ENCODE assay signal across 8 mouse cellular contexts in genomic region chr2:32536634-32537359, GRCm38 (mm10). TPM values are rescaled to one million over a fixed set of nuclear protein-coding genes. Genes with fewer than 3 reads are reported as not detected.
A peak's percentile ranks its signal among the peaks of the same experiment; 100 is the strongest.
DNase-seq lines count a peak whose midpoint lies in the region; ATAC-seq and TF ChIP-seq lines count a peak whose summit lies in the region.

No protein-coding gene starts in this region.

- TF ChIP-seq CTCF in intestine, postnatal 0 days (IDR thresholded peaks at IDR 0.05; ENCODE audit: low read depth): peak; percentile 55

- H3K9me3 ChIP-seq in intestine, postnatal 0 days (ENCODE audit: control insufficient read depth): no peaks in the 10 kb centered on the region
- no peaks in the 10 kb centered on the region for H3K9me3 ChIP-seq in limb, embryonic 10.5 days (replicated peaks)
- no peaks in the 10 kb centered on the region for H3K9me3 ChIP-seq in midbrain, embryonic 13.5 days

- H3K36me3 ChIP-seq in intestine, postnatal 0 days (ENCODE audit: control insufficient read depth, insufficient read depth): no peaks in the 10 kb centered on the region
- no peaks in the 10 kb centered on the region for H3K36me3 ChIP-seq in limb, embryonic 10.5 days
- no peaks in the 10 kb centered on the region for H3K36me3 ChIP-seq in midbrain, embryonic 13.5 days

- WGBS in intestine, postnatal 0 days: 7% methylated on average over 11 of the region's 11 CpGs
- under 1% methylated on average over 11 of the region's 11 CpGs for WGBS in limb, embryonic 10.5 days
- 2% methylated on average over 11 of the region's 11 CpGs for WGBS in midbrain, embryonic 13.5 days

- peak overlapping the region; percentile 91 for H3K4me3 ChIP-seq in intestine, postnatal 0 days (ENCODE audit: low read depth, low read length)
- peak overlapping the region; percentile 92 for H3K4me3 ChIP-seq in limb, embryonic 10.5 days
- H3K4me3 ChIP-seq in midbrain, embryonic 13.5 days (replicated peaks): peak overlapping the region; percentile 94

- no peak for ATAC-seq in intestine, postnatal 0 days
- no peak for ATAC-seq in midbrain, embryonic 13.5 days

- H3K4me1 ChIP-seq in intestine, postnatal 0 days (replicated peaks; ENCODE audit: control insufficient read depth, insufficient read depth, low read length): peaks cover 15% of the 10 kb centered on the region; the same call in 1 of the 2 replicates
- peaks cover 69% of the 10 kb centered on the region for H3K4me1 ChIP-seq in limb, embryonic 10.5 days
- peaks cover 63% of the 10 kb centered on the region for H3K4me1 ChIP-seq in midbrain, embryonic 13.5 days (replicated peaks)

- peak overlapping the region; percentile 100 for H3K27ac ChIP-seq in intestine, postnatal 0 days (ENCODE audit: low read depth, low read length)
- peak overlapping the region; percentile 95 for H3K27ac ChIP-seq in limb, embryonic 10.5 days
- H3K27ac ChIP-seq in midbrain, embryonic 13.5 days: peak overlapping the region; percentile 93

- H3K4me2 ChIP-seq in intestine, postnatal 0 days (replicated peaks; ENCODE audit: low read depth): peak overlapping the region; percentile 88
- H3K4me2 ChIP-seq in midbrain, embryonic 13.5 days (replicated peaks): peak overlapping the region; percentile 71

- no peaks in the 10 kb centered on the region for H3K27me3 ChIP-seq in intestine, postnatal 0 days (replicated peaks; ENCODE audit: control insufficient read depth, insufficient read depth, low read length)
- no peaks in the 10 kb centered on the region for H3K27me3 ChIP-seq in limb, embryonic 10.5 days (ENCODE audit: low read depth, poor library complexity, severe bottlenecking)
- no peaks in the 10 kb centered on the region for H3K27me3 ChIP-seq in midbrain, embryonic 13.5 days

- H3K9ac ChIP-seq in intestine, postnatal 0 days (ENCODE audit: low read depth, low read length): peak overlapping the region; percentile 91
- peak overlapping the region; percentile 98 for H3K9ac ChIP-seq in midbrain, embryonic 13.5 days (replicated peaks)

- peak; percentile 51 for DNase-seq in cerebellum, adult 11 months
- no peak for DNase-seq in cerebellum, adult 8-10 months
- peak; percentile 54 for DNase-seq in embryo, embryonic 10 days (ENCODE audit: low spot score)
- DNase-seq in heart, adult 11 months: peak; percentile 97
- peak; percentile 58 for DNase-seq in limb, embryonic 10.5 days (ENCODE audit: low spot score)
- peak; percentile 36 to 39 for DNase-seq in spleen, postnatal 10 days (ENCODE audit: low spot score in 2 of 2)

RNA-seq across cellular contexts. Expression of gene Fam102a, which starts 1.7 kb away (rescaled TPM):
- polyA plus RNA-seq in intestine, postnatal 0 days (2015; fragmentation: Nextera tagmentation; extraction: Ambion mirVana): 18.0 and 18.4 TPM in 2 replicates
- 12.0 and 14.0 TPM in 2 replicates for polyA plus RNA-seq in limb, embryonic 10.5 days (2016; fragmentation: Nextera tagmentation; extraction: Ambion mirVana)
- polyA plus RNA-seq in midbrain, embryonic 13.5 days (2015; fragmentation: Nextera tagmentation; extraction: Ambion mirVana): 5.6 and 7.3 TPM in 2 replicates

RNA-seq across cellular contexts. Expression of gene Dpm2, which starts 33.9 kb away (rescaled TPM):
- polyA plus RNA-seq in intestine, postnatal 0 days (2015; fragmentation: Nextera tagmentation; extraction: Ambion mirVana): 120 and 124 TPM in 2 replicates
- polyA plus RNA-seq in limb, embryonic 10.5 days (2016; fragmentation: Nextera tagmentation; extraction: Ambion mirVana): 104 and 109 TPM in 2 replicates
- polyA plus RNA-seq in midbrain, embryonic 13.5 days (2015; fragmentation: Nextera tagmentation; extraction: Ambion mirVana): 133 and 147 TPM in 2 replicates

RNA-seq across cellular contexts. Expression of gene Pip5kl1, which starts 37.8 kb away (rescaled TPM):
- not detected in 2 replicates for polyA plus RNA-seq in intestine, postnatal 0 days (2015; fragmentation: Nextera tagmentation; extraction: Ambion mirVana)
- polyA plus RNA-seq in limb, embryonic 10.5 days (2016; fragmentation: Nextera tagmentation; extraction: Ambion mirVana): 1.0 and 2.7 TPM in 2 replicates
- polyA plus RNA-seq in midbrain, embryonic 13.5 days (2015; fragmentation: Nextera tagmentation; extraction: Ambion mirVana): 4.8 TPM in 2 replicates

RNA-seq across cellular contexts. Expression of gene 9430097D07Rik, which starts 38.7 kb away (rescaled TPM):
- 0.14 TPM in 1 of 2 replicates, not detected in the other for polyA plus RNA-seq in intestine, postnatal 0 days (2015; fragmentation: Nextera tagmentation; extraction: Ambion mirVana)
- polyA plus RNA-seq in limb, embryonic 10.5 days (2016; fragmentation: Nextera tagmentation; extraction: Ambion mirVana): 0.24 TPM in 1 of 2 replicates, not detected in the other
- 0.34 and 0.55 TPM in 2 replicates for polyA plus RNA-seq in midbrain, embryonic 13.5 days (2015; fragmentation: Nextera tagmentation; extraction: Ambion mirVana)

RNA-seq across cellular contexts. Expression of gene St6galnac4, which starts 50.1 kb away (rescaled TPM):
- polyA plus RNA-seq in intestine, postnatal 0 days (2015; fragmentation: Nextera tagmentation; extraction: Ambion mirVana): 5.7 and 6.6 TPM in 2 replicates
- polyA plus RNA-seq in limb, embryonic 10.5 days (2016; fragmentation: Nextera tagmentation; extraction: Ambion mirVana): 26.0 and 26.1 TPM in 2 replicates
- 15.2 and 16.3 TPM in 2 replicates for polyA plus RNA-seq in midbrain, embryonic 13.5 days (2015; fragmentation: Nextera tagmentation; extraction: Ambion mirVana)
